Mouse (Mus musculus) limb, embryonic 12.5 days (tissue): ENCODE results near the gene Ptgs1. TPM values are rescaled to one million over a fixed set of nuclear protein-coding genes. Genes with fewer than 3 reads are reported as not detected.

Experiments used
- ATAC-seq: fragments of 200-750 bp; cut with Nextera tagmentation; 2 replicates; pipeline ENCODE4 v1.8.0; 2017; ENCODE audit warnings: low read depth, moderate TSS enrichment; ENCODE audit not compliant: insufficient number of reproducible peaks, insufficient read depth, low FRiP score, low TSS enrichment
- H3K27ac ChIP-seq: fragments of 300-500 bp; sonication (generic); 2 replicates; pipeline ENCODE4 v1.5.1; 2016; ENCODE audit warnings: mild to moderate bottlenecking, moderate library complexity
- H3K27me3 ChIP-seq: fragments of 300-500 bp; sonication (generic); 2 replicates; pipeline ENCODE4 v1.6.1; 2016; ENCODE audit warnings: mild to moderate bottlenecking, moderate library complexity
- H3K36me3 ChIP-seq: fragments of 300-500 bp; sonication (generic); 2 replicates; pipeline ENCODE4 v1.6.1; 2016; ENCODE audit warnings: mild to moderate bottlenecking, moderate library complexity
- H3K4me1 ChIP-seq: fragments of 300-500 bp; sonication (generic); replicated peaks from 2 replicates; pipeline ENCODE4 v1.6.1; 2016
- H3K4me2 ChIP-seq: fragments of 300-500 bp; sonication (generic); 2 replicates; pipeline ENCODE4 v1.6.1; 2016; ENCODE audit warnings: mild to moderate bottlenecking, moderate library complexity
- H3K4me3 ChIP-seq: fragments of 300-500 bp; sonication (generic); replicated peaks from 2 replicates; pipeline ENCODE4 v1.5.1; 2016; ENCODE audit warnings: mild to moderate bottlenecking
- H3K9ac ChIP-seq: fragments of 300-500 bp; sonication (generic); replicated peaks from 2 replicates; pipeline ENCODE4 v1.6.1; 2016; ENCODE audit warnings: mild to moderate bottlenecking, moderate library complexity
- H3K9me3 ChIP-seq: fragments of 300-500 bp; sonication (generic); 2 replicates; pipeline ENCODE4 v1.6.1; 2016; ENCODE audit warnings: mild to moderate bottlenecking, moderate library complexity
- WGBS: fragments of 180-500 bp; shearing (Covaris S2); methylation state at CpG from one replicate; pipeline ENCODE4 v1.1.7; 2016; 5-methylcytosine and 5-hydroxymethylcytosine counted together
- polyA plus RNA-seq: library from polyadenylated mRNA; unstranded; fragments of >200 nt; fragmentation: Nextera tagmentation; extraction: Ambion mirVana; gene quantifications from 2 replicates; pipeline ENCODE4 v1.2.1, GENCODE M21; 2016

Ptgs1 gene
- polyA plus RNA-seq, 1 experiment from 2014 or later: 4.7 TPM

GRCm38 (mm10) chr2:36234526-36235368 is 4.5 kb downstream of the Ptgs1 start:
- H3K27ac ChIP-seq: no peak overlapping the region
- H3K9me3 ChIP-seq: no peaks in the 10 kb centered on the region
- no peak for ATAC-seq
- no peaks in the 10 kb centered on the region for H3K36me3 ChIP-seq
- 39% methylated on average over 7 of the region's 7 CpGs for WGBS
- peaks cover 18% of the 10 kb centered on the region for H3K27me3 ChIP-seq
- H3K4me1 ChIP-seq: peaks cover 16% of the 10 kb centered on the region
- no peak overlapping the region for H3K4me3 ChIP-seq
- no peak overlapping the region for H3K9ac ChIP-seq
- no peak overlapping the region for H3K4me2 ChIP-seq

- H3K27me3 ChIP-seq: peaks cover 7% of the 10 kb centered on the region
- no peak for ATAC-seq
- H3K9me3 ChIP-seq: no peaks in the 10 kb centered on the region
- WGBS: 62% methylated on average over 4 of the region's 4 CpGs
- H3K36me3 ChIP-seq: no peaks in the 10 kb centered on the region
- no peak overlapping the region for H3K9ac ChIP-seq
- no peak overlapping the region for H3K4me2 ChIP-seq
- H3K4me1 ChIP-seq: peaks cover 6% of the 10 kb centered on the region; the same call in 1 of the 2 replicates
- H3K27ac ChIP-seq: no peak overlapping the region
- H3K4me3 ChIP-seq: no peak overlapping the region
Observed at GRCm38 (mm10) chr2:36235917-36236316, 5.7 kb downstream of the Ptgs1 start.

- no peaks in the 10 kb centered on the region for H3K36me3 ChIP-seq
- H3K4me3 ChIP-seq: no peak overlapping the region
- H3K27ac ChIP-seq: no peak overlapping the region
- 0 out of 2 replicates have a peak, but pooled peaks cover 4% of the 10 kb centered on the region for H3K4me1 ChIP-seq
- no peaks in the 10 kb centered on the region for H3K9me3 ChIP-seq
- H3K27me3 ChIP-seq: no peaks in the 10 kb centered on the region
- no peak overlapping the region for H3K9ac ChIP-seq
- 89% methylated on average over 5 of the region's 5 CpGs for WGBS
- no peak for ATAC-seq
- H3K4me2 ChIP-seq: no peak overlapping the region
Observed at GRCm38 (mm10) chr2:36236889-36237288, 6.7 kb downstream of the Ptgs1 start.

GRCm38 (mm10) chr2:36237557-36237956 is 7.3 kb downstream of the Ptgs1 start:
- no peak overlapping the region for H3K4me3 ChIP-seq
- no peak for ATAC-seq
- WGBS: 92% methylated on average over 6 of the region's 6 CpGs

GRCm38 (mm10) chr2:36238467-36238866 is 8.2 kb downstream of the Ptgs1 start:
- Histone ChIP-seq H3K27me3 (no peaks in the 10 kb centered on the region), H3K36me3 (no peaks in the 10 kb centered on the region), H3K9me3 (no peaks in the 10 kb centered on the region), H3K9ac (no peak overlapping the region), H3K27ac (no peak overlapping the region), H3K4me1 (0 out of 2 replicates have a peak, but pooled peaks cover 4% of the 10 kb centered on the region), H3K4me3 (no peak overlapping the region), H3K4me2 (no peak overlapping the region)
- ATAC-seq: no peak
- WGBS: 68% methylated on average over 3 of the region's 3 CpGs

More at GRCm38 (mm10) chr2:36237557-36237956, 7.3 kb downstream of the Ptgs1 start:
- Histone ChIP-seq H3K27me3 (no peaks in the 10 kb centered on the region), H3K36me3 (no peaks in the 10 kb centered on the region), H3K4me2 (no peak overlapping the region), H3K4me1 (0 out of 2 replicates have a peak, but pooled peaks cover 4% of the 10 kb centered on the region), H3K9me3 (no peaks in the 10 kb centered on the region), H3K9ac (no peak overlapping the region), H3K27ac (no peak overlapping the region)

GRCm38 (mm10) chr2:36238951-36239350 is 8.7 kb downstream of the Ptgs1 start:
- H3K27ac ChIP-seq: no peak overlapping the region
- no peak overlapping the region for H3K4me3 ChIP-seq
- WGBS: 87% methylated on average over 2 of the region's 2 CpGs
- H3K27me3 ChIP-seq: no peaks in the 10 kb centered on the region
- no peak overlapping the region for H3K4me2 ChIP-seq
- H3K9ac ChIP-seq: no peak overlapping the region
- no peak for ATAC-seq
- H3K36me3 ChIP-seq: no peaks in the 10 kb centered on the region
- H3K9me3 ChIP-seq: no peaks in the 10 kb centered on the region
- 0 out of 2 replicates have a peak, but pooled peaks cover 4% of the 10 kb centered on the region for H3K4me1 ChIP-seq

- ATAC-seq: no peak
- no peaks in the 10 kb centered on the region for H3K9me3 ChIP-seq
- no peaks in the 10 kb centered on the region for H3K4me1 ChIP-seq
- H3K36me3 ChIP-seq: no peaks in the 10 kb centered on the region
- H3K9ac ChIP-seq: no peak overlapping the region
- H3K27ac ChIP-seq: no peak overlapping the region
- no peak overlapping the region for H3K4me3 ChIP-seq
- no peaks in the 10 kb centered on the region for H3K27me3 ChIP-seq
- 90% methylated on average over 13 of the region's 13 CpGs for WGBS
- H3K4me2 ChIP-seq: no peak overlapping the region
Observed at GRCm38 (mm10) chr2:36242514-36242913, 12.3 kb downstream of the Ptgs1 start.

GRCm38 (mm10) chr2:36243296-36243891 is 13.2 kb downstream of the Ptgs1 start:
- Histone ChIP-seq H3K4me3 (no peak overlapping the region), H3K27me3 (no peaks in the 10 kb centered on the region), H3K9me3 (no peaks in the 10 kb centered on the region), H3K9ac (no peak overlapping the region), H3K27ac (no peak overlapping the region), H3K4me2 (no peak overlapping the region), H3K36me3 (no peaks in the 10 kb centered on the region), H3K4me1 (no peaks in the 10 kb centered on the region)
- 79% methylated on average over 9 of the region's 9 CpGs for WGBS
- ATAC-seq: no peak

GRCm38 (mm10) chr2:36243892-36244309 is 13.7 kb downstream of the Ptgs1 start:
- H3K27ac ChIP-seq: 0 out of 2 replicates have a peak overlapping the region, but pooled peaks have one; percentile 7
- H3K4me1 ChIP-seq: no peaks in the 10 kb centered on the region
- no peak overlapping the region for H3K4me3 ChIP-seq
- H3K4me2 ChIP-seq: no peak overlapping the region
- no peaks in the 10 kb centered on the region for H3K9me3 ChIP-seq
- no peak overlapping the region for H3K9ac ChIP-seq
- ATAC-seq: no peak
- H3K36me3 ChIP-seq: no peaks in the 10 kb centered on the region
- no peaks in the 10 kb centered on the region for H3K27me3 ChIP-seq
- 63% methylated on average over 5 of the region's 5 CpGs for WGBS

- Histone ChIP-seq H3K4me1 (no peaks in the 10 kb centered on the region), H3K4me3 (no peak overlapping the region), H3K27ac (no peak overlapping the region), H3K9ac (no peak overlapping the region), H3K36me3 (no peaks in the 10 kb centered on the region), H3K4me2 (no peak overlapping the region), H3K27me3 (no peaks in the 10 kb centered on the region), H3K9me3 (no peaks in the 10 kb centered on the region)
- WGBS: 89% methylated on average over 3 of the region's 3 CpGs
- no peak for ATAC-seq
Observed at GRCm38 (mm10) chr2:36244705-36245104, 14.5 kb downstream of the Ptgs1 start.

GRCm38 (mm10) chr2:36247964-36248363 is 17.7 kb downstream of the Ptgs1 start:
- no peaks in the 10 kb centered on the region for H3K9me3 ChIP-seq
- no peaks in the 10 kb centered on the region for H3K36me3 ChIP-seq
- 76% methylated on average over 3 of the region's 3 CpGs for WGBS
- no peaks in the 10 kb centered on the region for H3K27me3 ChIP-seq
- no peak for ATAC-seq
- H3K9ac ChIP-seq: no peak overlapping the region
- no peak overlapping the region for H3K27ac ChIP-seq
- H3K4me1 ChIP-seq: no peaks in the 10 kb centered on the region
- H3K4me3 ChIP-seq: no peak overlapping the region
- H3K4me2 ChIP-seq: no peak overlapping the region
